Mouse (Mus musculus): Measurements from ENCODE around the gene Cpm. TPM values are rescaled to one million over a fixed set of nuclear protein-coding genes. Genes with fewer than 3 reads are reported as not detected.
A peak's percentile ranks its signal among the peaks of the same experiment; 100 is the strongest.

Gene Cpm
- polyA plus RNA-seq, 1 experiment from 2014 or later, result 2.8 TPM

GRCm38 (mm10) chr10:117626840-117627615 is 2.3 kb upstream of the Cpm start:
- WGBS, result 72% methylated on average over 7 of the region's 7 CpGs
- H3K36me3 ChIP-seq, result no peaks in the 10 kb centered on the region
- peaks cover 15% of the 10 kb centered on the region for H3K4me1 ChIP-seq (replicated peaks)
- H3K27me3 ChIP-seq, result peaks cover 50% of the 10 kb centered on the region
- no peak overlapping the region for H3K4me3 ChIP-seq
- ATAC-seq (ENCODE audit: low FRiP score, low read depth), result no peak
- no peaks in the 10 kb centered on the region for H3K9me3 ChIP-seq
- no peak overlapping the region for H3K4me2 ChIP-seq
- no peak overlapping the region for H3K9ac ChIP-seq
- no peak overlapping the region for H3K27ac ChIP-seq (replicated peaks)

- Histone ChIP-seq H3K4me3 (no peak overlapping the region), H3K4me2 (no peak overlapping the region), H3K27me3 (peaks cover 51% of the 10 kb centered on the region), H3K27ac (replicated peaks) (no peak overlapping the region), H3K4me1 (replicated peaks) (peaks cover 15% of the 10 kb centered on the region), H3K36me3 (no peaks in the 10 kb centered on the region), H3K9ac (no peak overlapping the region), H3K9me3 (no peaks in the 10 kb centered on the region)
- WGBS, result 62% methylated on average over 7 of the region's 7 CpGs
- no peak for ATAC-seq (ENCODE audit: low FRiP score, low read depth)
Observed at GRCm38 (mm10) chr10:117627616-117627930, 1.7 kb upstream of the Cpm start.

- H3K9me3 ChIP-seq, result no peaks in the 10 kb centered on the region
- ATAC-seq (ENCODE audit: low FRiP score, low read depth), result no peak
- H3K4me2 ChIP-seq, result no peak overlapping the region
- H3K27me3 ChIP-seq, result peaks cover 51% of the 10 kb centered on the region
- peaks cover 15% of the 10 kb centered on the region for H3K4me1 ChIP-seq (replicated peaks)
- 47% methylated on average over 6 of the region's 6 CpGs for WGBS
- no peaks in the 10 kb centered on the region for H3K36me3 ChIP-seq
- H3K4me3 ChIP-seq, result no peak overlapping the region
- no peak overlapping the region for H3K27ac ChIP-seq (replicated peaks)
- no peak overlapping the region for H3K9ac ChIP-seq
Observed at GRCm38 (mm10) chr10:117627949-117628348, 1.4 kb upstream of the Cpm start.

DNA sequence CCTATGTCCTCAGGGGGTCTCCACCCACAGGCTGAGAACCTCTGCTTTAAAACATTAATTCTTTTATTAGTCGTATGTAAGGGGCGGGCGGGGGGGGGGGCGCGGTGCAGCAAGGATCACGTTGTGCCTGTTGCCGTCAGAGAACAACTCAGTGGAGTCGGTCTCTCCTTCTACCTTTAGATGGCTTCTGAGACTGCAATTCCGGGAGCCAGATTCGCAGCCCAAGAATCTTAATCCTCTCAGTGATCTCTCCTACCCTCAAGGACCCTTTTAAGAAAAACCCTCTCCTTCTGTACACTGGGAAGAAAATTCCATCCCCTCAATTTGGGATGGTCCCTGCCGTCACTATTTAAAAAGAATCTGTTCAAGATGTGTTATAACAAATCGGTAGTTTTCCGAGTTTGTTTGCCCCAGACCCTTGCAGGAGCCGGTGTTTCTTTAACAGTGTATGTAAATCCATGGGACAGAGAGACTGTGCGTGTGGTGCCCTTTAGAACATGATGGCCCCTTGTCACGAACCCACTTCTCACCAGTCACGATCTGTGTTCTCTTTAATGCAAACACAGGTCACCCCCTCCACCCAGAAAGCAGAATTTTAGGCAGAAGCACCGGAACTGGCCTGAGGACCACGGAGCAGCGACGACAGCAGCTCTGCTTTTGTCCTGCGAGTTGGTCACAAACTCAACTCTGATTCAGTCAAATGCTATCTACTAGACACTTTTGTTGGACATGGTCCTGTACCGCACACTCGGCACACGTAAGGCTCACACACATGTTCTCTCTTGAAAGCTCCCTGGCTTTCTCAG is 734 bp upstream of the Cpm start:
- Histone ChIP-seq H3K4me1 (replicated peaks) (peaks cover 15% of the 10 kb centered on the region), H3K36me3 (no peaks in the 10 kb centered on the region), H3K4me3 (peak overlapping the region; percentile 45), H3K9me3 (no peaks in the 10 kb centered on the region), H3K4me2 (peak overlapping the region; percentile 73), H3K27ac (replicated peaks) (no peak overlapping the region), H3K27me3 (peaks cover 51% of the 10 kb centered on the region), H3K9ac (peak overlapping the region; percentile 20; the same call in 1 of the 2 replicates)
- 2% methylated on average over 25 of the region's 25 CpGs for WGBS
- no peak for ATAC-seq (ENCODE audit: low FRiP score, low read depth)

GRCm38 (mm10) chr10:117630176-117630575 is 876 bp downstream of the Cpm start:
- Histone ChIP-seq H3K4me2 (peak overlapping the region; percentile 73; the same call in 1 of the 2 replicates), H3K27me3 (peaks cover 54% of the 10 kb centered on the region)

DNA sequence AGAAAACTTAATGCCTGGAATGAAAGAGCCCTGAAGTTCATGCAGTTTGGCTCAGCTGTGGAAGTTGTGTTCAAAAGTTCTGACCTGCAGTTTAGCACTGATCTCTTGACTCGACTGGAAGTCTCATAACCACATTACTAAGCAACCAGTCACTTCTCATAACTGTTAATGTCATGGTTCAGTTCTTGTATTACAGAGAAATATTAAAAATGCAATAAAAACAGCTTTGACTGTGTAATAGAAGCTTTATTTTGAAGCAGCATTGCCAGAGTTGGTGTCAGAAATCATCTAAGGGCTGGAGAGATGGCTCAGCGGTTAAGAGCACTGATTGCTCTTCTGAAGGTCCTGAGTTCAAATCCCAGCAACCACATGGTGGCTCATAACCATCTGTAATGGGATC is 1.5 kb downstream of the Cpm start:
- Histone ChIP-seq H3K4me3 (no peak overlapping the region), H3K9me3 (no peaks in the 10 kb centered on the region), H3K27me3 (peaks cover 54% of the 10 kb centered on the region), H3K27ac (replicated peaks) (no peak overlapping the region), H3K36me3 (no peaks in the 10 kb centered on the region), H3K4me2 (no peak overlapping the region), H3K4me1 (replicated peaks) (peaks cover 15% of the 10 kb centered on the region), H3K9ac (no peak overlapping the region)
- ATAC-seq (ENCODE audit: low FRiP score, low read depth), result no peak
- 69% methylated on average over 2 of the region's 2 CpGs for WGBS

More at GRCm38 (mm10) chr10:117630176-117630575, 876 bp downstream of the Cpm start:
- H3K36me3 ChIP-seq, result no peaks in the 10 kb centered on the region
- H3K4me3 ChIP-seq, result no peak overlapping the region
- WGBS, result 28% methylated on average over 8 of the region's 8 CpGs
- no peak overlapping the region for H3K27ac ChIP-seq (replicated peaks)
- no peak for ATAC-seq (ENCODE audit: low FRiP score, low read depth)
- peaks cover 15% of the 10 kb centered on the region for H3K4me1 ChIP-seq (replicated peaks)
- no peak overlapping the region for H3K9ac ChIP-seq
- H3K9me3 ChIP-seq, result no peaks in the 10 kb centered on the region

DNA sequence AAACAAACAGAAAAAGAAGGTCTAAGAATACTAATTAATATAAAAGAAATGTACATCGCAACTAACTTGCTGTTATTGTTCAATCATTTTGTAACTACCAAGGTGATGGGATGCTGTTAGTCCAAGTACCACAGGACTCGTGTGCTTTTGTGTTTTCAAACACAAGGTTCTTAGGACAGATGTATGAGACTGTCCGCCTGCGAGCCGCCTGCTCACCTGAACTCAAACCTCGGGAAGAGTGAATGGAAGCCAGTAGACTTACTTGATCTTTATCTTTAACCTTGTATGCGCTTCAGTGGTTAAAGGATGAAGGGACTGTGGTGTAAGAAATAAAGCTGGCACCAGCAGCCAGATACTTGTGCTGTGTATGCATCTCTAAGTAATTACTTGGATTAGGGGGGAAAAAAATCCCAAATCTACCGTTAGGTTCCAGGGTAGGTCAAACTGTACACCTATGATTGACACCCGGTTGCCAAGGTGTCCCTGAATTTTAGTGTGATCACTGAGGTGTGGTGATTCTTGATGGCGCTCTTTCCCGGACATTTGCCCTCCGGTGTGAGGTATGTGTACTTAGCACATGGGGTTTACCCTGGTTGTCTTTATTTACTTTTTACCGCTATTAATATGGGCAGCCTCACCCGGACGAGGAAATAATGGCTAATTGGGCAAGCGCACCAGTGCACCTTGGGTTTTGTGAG is 2.4 kb downstream of the Cpm start:
- 87% methylated on average over 16 of the region's 16 CpGs for WGBS
- H3K9ac ChIP-seq, result no peak overlapping the region
- H3K4me1 ChIP-seq (replicated peaks), result peaks cover 15% of the 10 kb centered on the region
- peaks cover 54% of the 10 kb centered on the region for H3K27me3 ChIP-seq
- no peak overlapping the region for H3K4me2 ChIP-seq
- H3K4me3 ChIP-seq, result no peak overlapping the region
- no peaks in the 10 kb centered on the region for H3K36me3 ChIP-seq
- ATAC-seq (ENCODE audit: low FRiP score, low read depth), result no peak
- no peaks in the 10 kb centered on the region for H3K9me3 ChIP-seq
- no peak overlapping the region for H3K27ac ChIP-seq (replicated peaks)

DNA sequence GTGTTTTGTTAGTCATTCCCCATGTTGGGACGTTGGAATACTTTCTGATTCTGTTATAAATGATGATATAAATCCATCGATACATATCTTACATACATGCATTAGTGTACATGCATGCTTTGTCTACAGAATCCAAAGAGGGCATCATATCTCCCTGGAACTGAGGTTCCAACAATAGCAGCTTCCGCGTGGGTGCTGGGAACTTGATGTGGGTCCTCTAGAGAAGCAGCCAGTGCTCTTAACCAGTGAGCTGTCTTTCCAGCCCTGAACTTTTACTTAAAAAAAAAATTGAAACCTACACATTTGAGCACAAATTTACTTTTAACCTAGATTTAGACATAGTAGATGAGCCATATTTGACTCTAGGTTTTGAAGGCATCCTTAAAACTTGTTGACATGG is 3.1 kb downstream of the Cpm start:
- H3K27ac ChIP-seq (replicated peaks), result no peak overlapping the region
- no peak overlapping the region for H3K4me2 ChIP-seq
- H3K36me3 ChIP-seq, result no peaks in the 10 kb centered on the region
- peaks cover 15% of the 10 kb centered on the region for H3K4me1 ChIP-seq (replicated peaks)
- no peak overlapping the region for H3K4me3 ChIP-seq
- peaks cover 47% of the 10 kb centered on the region for H3K27me3 ChIP-seq
- H3K9ac ChIP-seq, result no peak overlapping the region
- WGBS, result 86% methylated on average over 4 of the region's 4 CpGs
- no peaks in the 10 kb centered on the region for H3K9me3 ChIP-seq
- no peak for ATAC-seq (ENCODE audit: low FRiP score, low read depth)

- Histone ChIP-seq H3K36me3 (no peaks in the 10 kb centered on the region), H3K9ac (no peak overlapping the region), H3K27me3 (peaks cover 36% of the 10 kb centered on the region), H3K4me1 (replicated peaks) (peaks cover 12% of the 10 kb centered on the region), H3K4me2 (no peak overlapping the region), H3K4me3 (no peak overlapping the region), H3K9me3 (no peaks in the 10 kb centered on the region), H3K27ac (replicated peaks) (no peak overlapping the region)
- WGBS, result 90% methylated on average over 5 of the region's 5 CpGs
- no peak for ATAC-seq (ENCODE audit: low FRiP score, low read depth)
Observed at GRCm38 (mm10) chr10:117633564-117634208, 4.4 kb downstream of the Cpm start.

DNA sequence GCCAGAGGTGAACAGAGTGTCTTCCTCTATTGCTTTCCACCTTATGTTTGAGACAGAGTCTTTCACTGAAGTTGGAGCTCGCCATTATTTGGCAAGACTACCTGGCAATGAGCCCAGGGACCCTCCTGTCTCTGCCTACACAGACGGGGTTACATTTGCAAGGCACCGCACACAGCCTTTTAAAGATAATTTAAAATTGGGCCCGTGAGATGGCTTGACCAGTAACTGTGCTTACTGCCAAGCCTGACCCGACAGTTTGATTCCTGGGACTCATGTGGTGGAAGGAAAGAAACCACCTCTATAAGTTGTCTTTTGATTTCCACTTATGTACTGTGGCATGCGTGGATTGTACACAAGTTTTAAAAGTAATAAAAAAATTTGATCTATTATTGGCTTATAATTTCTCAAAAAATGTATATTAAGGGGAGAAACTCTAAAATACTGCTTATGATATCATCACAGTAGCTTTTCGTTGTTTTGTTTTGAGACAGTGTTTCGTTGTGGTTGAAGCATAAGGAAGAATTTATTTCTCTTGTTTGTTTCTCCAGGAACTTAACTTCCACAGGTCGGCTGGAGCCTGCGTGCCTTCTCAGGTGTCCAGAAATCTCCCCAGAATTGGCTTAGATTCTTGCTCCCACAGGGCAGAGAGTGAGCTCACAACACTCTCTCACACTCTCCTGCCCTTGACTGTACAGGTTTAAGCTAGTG is 5.2 kb downstream of the Cpm start:
- 88% methylated on average over 10 of the region's 10 CpGs for WGBS
- H3K27ac ChIP-seq (replicated peaks), result no peak overlapping the region
- H3K9ac ChIP-seq, result no peak overlapping the region
- H3K4me1 ChIP-seq (replicated peaks), result peaks cover 4% of the 10 kb centered on the region
- ATAC-seq (ENCODE audit: low FRiP score, low read depth), result no peak
- H3K36me3 ChIP-seq, result no peaks in the 10 kb centered on the region
- H3K4me2 ChIP-seq, result no peak overlapping the region
- H3K9me3 ChIP-seq, result no peaks in the 10 kb centered on the region
- H3K27me3 ChIP-seq, result peaks cover 28% of the 10 kb centered on the region
- no peak overlapping the region for H3K4me3 ChIP-seq

GRCm38 (mm10) chr10:117635078-117635771 is 5.9 kb downstream of the Cpm start:
- ATAC-seq (ENCODE audit: low FRiP score, low read depth), result no peak
- no peaks in the 10 kb centered on the region for H3K4me1 ChIP-seq (replicated peaks)
- H3K4me2 ChIP-seq, result no peak overlapping the region
- H3K27me3 ChIP-seq, result peaks cover 22% of the 10 kb centered on the region
- WGBS, result 95% methylated on average over 8 of the region's 8 CpGs
- no peak overlapping the region for H3K4me3 ChIP-seq
- H3K9me3 ChIP-seq, result no peaks in the 10 kb centered on the region
- H3K9ac ChIP-seq, result no peak overlapping the region
- no peak overlapping the region for H3K27ac ChIP-seq (replicated peaks)
- H3K36me3 ChIP-seq, result no peaks in the 10 kb centered on the region
